In the genomic region with DNA sequence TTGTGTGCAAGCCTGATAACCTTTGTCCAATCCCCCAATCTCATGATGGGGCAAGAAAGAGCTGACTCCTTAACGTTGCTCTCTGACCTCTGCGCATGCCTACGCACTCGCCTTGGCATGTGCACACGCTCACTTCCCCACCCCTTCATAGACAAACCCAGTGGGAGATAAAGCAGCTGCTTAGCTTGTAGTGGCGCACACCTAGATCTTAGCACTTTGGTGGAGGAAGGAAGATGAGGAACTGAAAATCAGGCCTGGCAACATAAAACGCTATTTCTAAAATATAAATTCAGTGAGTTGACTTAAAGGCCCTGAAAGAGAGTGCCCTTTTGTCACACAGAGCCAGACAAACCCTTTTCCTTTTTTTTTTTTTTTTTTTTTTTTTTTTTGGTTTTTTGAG, we compare ENCODE assay signal across 31 mouse cellular contexts. TPM values are rescaled to one million over a fixed set of nuclear protein-coding genes. Genes with fewer than 3 reads are reported as not detected.
A peak's percentile ranks its signal among the peaks of the same experiment; 100 is the strongest.
DNase-seq lines count a peak whose midpoint lies in the region; ATAC-seq and TF ChIP-seq lines count a peak whose summit lies in the region.
"Had no signal": no experiment of that assay in that cellular context is flagged by ENCODE, and none has a peak within 500 bp of the region (broad histone marks: within the 10 kb centered on the region; RNA-seq: fewer than 3 reads in every experiment).

No protein-coding gene starts in this region.

- TF ChIP-seq CTCF in spleen, adult 2 months (IDR thresholded peaks at IDR 0.05; ENCODE audit: extremely low read depth, insufficient read depth, insufficient read length, insufficient replicate concordance), result no peak
- no peak for TF ChIP-seq CTCF in stomach, postnatal 0 days (IDR thresholded peaks at IDR 0.05; ENCODE audit: low read depth)

- H3K4me3 ChIP-seq in spleen, adult 2 months (ENCODE audit: extremely low read depth, insufficient read depth, insufficient read length), result no peak overlapping the region
- H3K4me3 ChIP-seq in midbrain, embryonic 15.5 days, result no peak overlapping the region
- H3K4me3 ChIP-seq in stomach, postnatal 0 days (ENCODE audit: low read depth, low read length), result no peak overlapping the region
- H3K4me3 ChIP-seq: forebrain, embryonic 13.5 days; heart, embryonic 10.5 days; heart, embryonic 15.5 days; hindbrain, embryonic 12.5 days; intestine, embryonic 15.5 days; layer of hippocampus, adult 2 months; liver, embryonic 15.5 days; lung, embryonic 15.5 days; myocyte; neural tube, embryonic 12.5 days had no signal

- H3K4me1 ChIP-seq in spleen, adult 2 months (ENCODE audit: control insufficient read depth, insufficient read depth, insufficient read length), result peaks cover 7% of the 10 kb centered on the region
- no peaks in the 10 kb centered on the region for H3K4me1 ChIP-seq in midbrain, embryonic 15.5 days
- no peaks in the 10 kb centered on the region for H3K4me1 ChIP-seq in stomach, postnatal 0 days (replicated peaks; ENCODE audit: control insufficient read depth, insufficient read depth)
- H3K4me1 ChIP-seq: forebrain, embryonic 13.5 days; heart, embryonic 10.5 days; heart, embryonic 15.5 days; hindbrain, embryonic 12.5 days; intestine, embryonic 15.5 days; liver, embryonic 15.5 days; lung, embryonic 15.5 days; neural tube, embryonic 12.5 days had no signal

- no peaks in the 10 kb centered on the region for H3K27me3 ChIP-seq in spleen, adult 2 months (ENCODE audit: control insufficient read depth, insufficient read depth, low read length)
- no peaks in the 10 kb centered on the region for H3K27me3 ChIP-seq in midbrain, embryonic 15.5 days (replicated peaks)
- no peaks in the 10 kb centered on the region for H3K27me3 ChIP-seq in stomach, postnatal 0 days (ENCODE audit: control insufficient read depth, insufficient read depth, low read length)
- H3K27me3 ChIP-seq: forebrain, embryonic 13.5 days; heart, embryonic 15.5 days; hindbrain, embryonic 12.5 days; intestine, embryonic 15.5 days; liver, embryonic 15.5 days; lung, embryonic 15.5 days; neural tube, embryonic 12.5 days; Patski had no signal

- peak; percentile 47 to 64 for DNase-seq in spleen, adult 2 months (ENCODE audit: low read depth in 1 of 2, low spot score in 2 of 2)
- DNase-seq in spleen, postnatal 4 days (ENCODE audit: low spot score in 2 of 2), result no peak
- no peak for DNase-seq in stomach, postnatal 0 days (ENCODE audit: low spot score)
- no peak for DNase-seq in gastrocnemius, postnatal 25 days
- DNase-seq: adrenal gland, postnatal 25 days; cerebellum, adult 8-10 months; cerebellum, postnatal 25 days; gastrocnemius, postnatal 10 days; heart, postnatal 36 days; kidney, adult 2 months; kidney, postnatal 36 days; liver; lung, postnatal 36 days had no signal

- peaks cover 14% of the 10 kb centered on the region for H3K36me3 ChIP-seq in spleen, adult 2 months (ENCODE audit: control insufficient read depth, insufficient read depth, low read length)
- H3K36me3 ChIP-seq in midbrain, embryonic 15.5 days (replicated peaks), result peaks cover 30% of the 10 kb centered on the region
- H3K36me3 ChIP-seq in stomach, postnatal 0 days (ENCODE audit: control insufficient read depth, insufficient read depth, low read length), result peaks cover 5% of the 10 kb centered on the region; the same call in 1 of the 2 replicates

- no peak for TF ChIP-seq EP300 in stomach, postnatal 0 days (optimal IDR thresholded peaks at IDR 0.05)

- no peak overlapping the region for H3K9ac ChIP-seq in midbrain, embryonic 15.5 days
- H3K9ac ChIP-seq in stomach, postnatal 0 days (ENCODE audit: low read length), result no peak overlapping the region
- H3K9ac ChIP-seq: forebrain, embryonic 13.5 days; heart, embryonic 15.5 days; hindbrain, embryonic 12.5 days; intestine, embryonic 15.5 days; liver, embryonic 15.5 days; lung, embryonic 15.5 days; neural tube, embryonic 12.5 days had no signal

- 28% methylated on average over 7 of the region's 7 CpGs for WGBS in spleen, adult 2 months
- WGBS in midbrain, embryonic 15.5 days, result 92% methylated on average over 7 of the region's 7 CpGs
- WGBS in stomach, postnatal 0 days, result 68% methylated on average over 7 of the region's 7 CpGs

- H3K9me3 ChIP-seq in midbrain, embryonic 15.5 days, result no peaks in the 10 kb centered on the region
- no peaks in the 10 kb centered on the region for H3K9me3 ChIP-seq in stomach, postnatal 0 days (ENCODE audit: control insufficient read depth, low read length)
- H3K9me3 ChIP-seq: forebrain, embryonic 13.5 days; G1E; heart, embryonic 10.5 days; heart, embryonic 15.5 days; hindbrain, embryonic 12.5 days; intestine, embryonic 15.5 days; liver, embryonic 15.5 days; lung, embryonic 15.5 days; neural tube, embryonic 12.5 days had no signal

- 0 out of 2 replicates have a peak, but pooled peaks have one; percentile 3 for TF ChIP-seq POLR2A in spleen, adult 2 months (IDR thresholded peaks at IDR 0.05; ENCODE audit: low read depth, low read length)

- no peak overlapping the region for H3K4me2 ChIP-seq in midbrain, embryonic 15.5 days
- no peak overlapping the region for H3K4me2 ChIP-seq in stomach, postnatal 0 days (replicated peaks; ENCODE audit: low read depth)
- H3K4me2 ChIP-seq: forebrain, embryonic 13.5 days; heart, embryonic 15.5 days; hindbrain, embryonic 12.5 days; intestine, embryonic 15.5 days; liver, embryonic 15.5 days; lung, embryonic 15.5 days; neural tube, embryonic 12.5 days had no signal

- peak; percentile 78 for ATAC-seq in common myeloid progenitor, adult 5-6 weeks (replicated peaks; ENCODE audit: low read depth, poor library complexity, severe bottlenecking)
- ATAC-seq in monocyte, adult 5-6 weeks (replicated peaks; ENCODE audit: insufficient number of reproducible peaks, low FRiP score, low TSS enrichment, poor library complexity, severe bottlenecking), result peak; percentile 71
- no peak for ATAC-seq in midbrain, embryonic 15.5 days (replicated peaks)
- no peak for ATAC-seq in CD4-positive, CD25-positive, alpha-beta regulatory T cell, adult 4 months
- no peak for ATAC-seq in stomach, postnatal 0 days (ENCODE audit: low FRiP score, low TSS enrichment)
- ATAC-seq: forebrain, embryonic 13.5 days; hindbrain, postnatal 0 days; intestine, embryonic 15.5 days; midbrain, embryonic 16.5 days; Patski had no signal

- H3K27ac ChIP-seq in spleen, adult 2 months (ENCODE audit: insufficient read depth, low read length), result peak overlapping the region; percentile 56; the same call in 1 of the 2 replicates
- no peak overlapping the region for H3K27ac ChIP-seq in midbrain, embryonic 15.5 days
- no peak overlapping the region for H3K27ac ChIP-seq in stomach, postnatal 0 days (replicated peaks)
- H3K27ac ChIP-seq: forebrain, embryonic 13.5 days; heart, embryonic 10.5 days; heart, embryonic 15.5 days; hindbrain, embryonic 12.5 days; hindbrain, postnatal 0 days; intestine, embryonic 15.5 days; layer of hippocampus, adult 2 months; liver, embryonic 15.5 days; lung, embryonic 15.5 days; neural tube, embryonic 12.5 days had no signal

RNA-seq across cellular contexts. Expression of a gene that starts 17.9 kb away (rescaled TPM):
- 50.8 and 85.7 TPM in 2 replicates for polyA plus RNA-seq in spleen, adult 2 months (2012; rRNA removed)
- total RNA-seq in common myeloid progenitor, adult 5-6 weeks (2017), result 329 and 390 TPM in 2 replicates
- 58.2 to 124 TPM (median 61.8 TPM) in 3 replicates for total RNA-seq in monocyte, adult 5-6 weeks (2017)
- polyA plus RNA-seq in midbrain, embryonic 15.5 days (2015; fragmentation: Nextera tagmentation; extraction: Ambion mirVana), result 130 and 134 TPM in 2 replicates
- polyA plus RNA-seq in CD4-positive, CD25-positive, alpha-beta regulatory T cell, adult 4 months (2017; shearing (Covaris generic)), result 100 to 1,000 TPM; 145 to 195 TPM
- polyA plus RNA-seq in stomach, postnatal 0 days (2015; fragmentation: Nextera tagmentation; extraction: Ambion mirVana), result 41.7 and 42.7 TPM in 2 replicates
- 1 to 10 TPM; 9.1 to 9.3 TPM for total RNA-seq in gastrocnemius, postnatal 25 days (2021)

RNA-seq across cellular contexts. Expression of a gene that starts 22.6 kb away (rescaled TPM):
- polyA plus RNA-seq in spleen, adult 2 months (2012; rRNA removed), result 27.6 and 39.6 TPM in 2 replicates
- total RNA-seq in common myeloid progenitor, adult 5-6 weeks (2017), result 38.8 and 43.9 TPM in 2 replicates
- total RNA-seq in monocyte, adult 5-6 weeks (2017), result 24.2 to 43.4 TPM (median 27.0 TPM) in 3 replicates
- polyA plus RNA-seq in midbrain, embryonic 15.5 days (2015; fragmentation: Nextera tagmentation; extraction: Ambion mirVana), result 57.0 and 60.5 TPM in 2 replicates
- 100 to 1,000 TPM in 1 of 2 experiments, 10 to 100 TPM in 1; 99.8 to 106 TPM for polyA plus RNA-seq in CD4-positive, CD25-positive, alpha-beta regulatory T cell, adult 4 months (2017; shearing (Covaris generic))
- 65.0 and 77.4 TPM in 2 replicates for polyA plus RNA-seq in stomach, postnatal 0 days (2015; fragmentation: Nextera tagmentation; extraction: Ambion mirVana)
- 10 to 100 TPM; 39.9 to 48.4 TPM for total RNA-seq in gastrocnemius, postnatal 25 days (2021)

RNA-seq across cellular contexts. Expression of a gene that starts 22.8 kb away (rescaled TPM):
- polyA plus RNA-seq in spleen, adult 2 months (2012; rRNA removed), result 12.6 and 15.4 TPM in 2 replicates
- total RNA-seq in common myeloid progenitor, adult 5-6 weeks (2017), result 21.5 and 28.5 TPM in 2 replicates
- 14.5 to 42.0 TPM (median 34.5 TPM) in 3 replicates for total RNA-seq in monocyte, adult 5-6 weeks (2017)
- 47.3 and 48.4 TPM in 2 replicates for polyA plus RNA-seq in midbrain, embryonic 15.5 days (2015; fragmentation: Nextera tagmentation; extraction: Ambion mirVana)
- polyA plus RNA-seq in CD4-positive, CD25-positive, alpha-beta regulatory T cell, adult 4 months (2017; shearing (Covaris generic)), result 10 to 100 TPM; 67.6 to 71.9 TPM
- 13.5 and 14.8 TPM in 2 replicates for polyA plus RNA-seq in stomach, postnatal 0 days (2015; fragmentation: Nextera tagmentation; extraction: Ambion mirVana)
- total RNA-seq in gastrocnemius, postnatal 25 days (2021), result 10 to 100 TPM; 19.7 to 20.8 TPM

RNA-seq across cellular contexts. Expression of a gene that starts 22.9 kb away (rescaled TPM):
- polyA plus RNA-seq in spleen, adult 2 months (2012; rRNA removed), result 13.2 and 14.2 TPM in 2 replicates
- 60.3 and 73.0 TPM in 2 replicates for total RNA-seq in common myeloid progenitor, adult 5-6 weeks (2017)
- total RNA-seq in monocyte, adult 5-6 weeks (2017), result 30.8 to 39.0 TPM (median 37.4 TPM) in 3 replicates
- 49.2 and 54.3 TPM in 2 replicates for polyA plus RNA-seq in midbrain, embryonic 15.5 days (2015; fragmentation: Nextera tagmentation; extraction: Ambion mirVana)
- polyA plus RNA-seq in CD4-positive, CD25-positive, alpha-beta regulatory T cell, adult 4 months (2017; shearing (Covaris generic)), result 10 to 100 TPM; 70.5 to 80.7 TPM
- polyA plus RNA-seq in stomach, postnatal 0 days (2015; fragmentation: Nextera tagmentation; extraction: Ambion mirVana), result 21.5 and 23.4 TPM in 2 replicates
- total RNA-seq in gastrocnemius, postnatal 25 days (2021), result 10 to 100 TPM; 27.0 to 28.3 TPM

Comparison
In these comparisons a context has a peak if more than half of its experiments do, and no peak if none do; other contexts are left out.
1. DNase-seq: peak in spleen, adult 2 months (2 of 2); none in spleen, postnatal 4 days (0 of 2), stomach, postnatal 0 days (single experiment) and gastrocnemius, postnatal 25 days (single experiment).
2. ATAC-seq: peak in common myeloid progenitor, adult 5-6 weeks (single experiment) and monocyte, adult 5-6 weeks (single experiment); none in midbrain, embryonic 15.5 days (single experiment), CD4-positive, CD25-positive, alpha-beta regulatory T cell, adult 4 months (single experiment) and stomach, postnatal 0 days (single experiment).